Mouse (Mus musculus): ENCODE data around the gene Mrgpre. TPM values are rescaled to one million over a fixed set of nuclear protein-coding genes. Genes with fewer than 3 reads are reported as not detected.

Mrgpre gene
- polyA plus RNA-seq, 2 experiments, result 0.23 to 0.28 TPM

- Histone ChIP-seq H3K4me1 (replicated peaks; ENCODE audit: control insufficient read depth in 2 of 2, insufficient read depth in 2 of 2, low read length in 1 of 2) (peaks cover 5 to 20% of the 10 kb centered on the region in 2 experiments), H3K9ac (replicated peaks) (no peak overlapping the region), H3K27me3 (ENCODE audit: control insufficient read depth, insufficient read depth, low read length) (no peaks in the 10 kb centered on the region), H3K4me3 (ENCODE audit: insufficient read depth in 1 of 2, low read depth in 2 of 2, low read length in 2 of 2) (no peak overlapping the region), H3K4me2 (ENCODE audit: low read depth) (peak overlapping the region; percentile 80), H3K36me3 (replicated peaks; ENCODE audit: control insufficient read depth, insufficient read depth, low read depth) (no peaks in the 10 kb centered on the region), H3K9me3 (ENCODE audit: control insufficient read depth, low read length) (no peaks in the 10 kb centered on the region), H3K27ac (no peak overlapping the region)
- no peak for DNase-seq (ENCODE audit: low read depth in 3 of 3, low spot score in 3 of 3)
- WGBS (ENCODE audit: insufficient replicate concordance), result 61% methylated on average over 2 of the region's 2 CpGs
- no peak for TF ChIP-seq CTCF (IDR thresholded peaks at IDR 0.05; ENCODE audit: low read depth)
- TF ChIP-seq EP300 (IDR thresholded peaks at IDR 0.05; ENCODE audit: low read depth), result no peak
- no peak for ATAC-seq (ENCODE audit: insufficient read depth)
Observed at GRCm38 (mm10) chr7:143821241-143821640, 36.9 kb upstream of the Mrgpre start.

GRCm38 (mm10) chr7:143819201-143819600 is 34.9 kb upstream of the Mrgpre start:
- H3K4me1 ChIP-seq (replicated peaks; ENCODE audit: control insufficient read depth in 2 of 2, insufficient read depth in 2 of 2, low read length in 1 of 2), result peaks cover 5 to 20% of the 10 kb centered on the region in 2 experiments
- H3K4me2 ChIP-seq (ENCODE audit: low read depth), result no peak overlapping the region
- H3K27me3 ChIP-seq (ENCODE audit: control insufficient read depth, insufficient read depth, low read length), result no peaks in the 10 kb centered on the region
- TF ChIP-seq EP300 (IDR thresholded peaks at IDR 0.05; ENCODE audit: low read depth) (no peak), CTCF (IDR thresholded peaks at IDR 0.05; ENCODE audit: low read depth) (no peak)
- no peak for DNase-seq (ENCODE audit: low read depth in 3 of 3, low spot score in 3 of 3)
- 71% methylated on average over 4 of the region's 4 CpGs for WGBS (ENCODE audit: insufficient replicate concordance)
- H3K9ac ChIP-seq (replicated peaks), result no peak overlapping the region
- no peak for ATAC-seq (ENCODE audit: insufficient read depth)
- no peak overlapping the region for H3K27ac ChIP-seq
- H3K36me3 ChIP-seq (replicated peaks; ENCODE audit: control insufficient read depth, insufficient read depth, low read depth), result peaks cover 3% of the 10 kb centered on the region; the same call in 1 of the 2 replicates
- H3K9me3 ChIP-seq (ENCODE audit: control insufficient read depth, low read length), result no peaks in the 10 kb centered on the region
- H3K4me3 ChIP-seq (ENCODE audit: insufficient read depth in 1 of 2, low read depth in 2 of 2, low read length in 2 of 2), result no peak overlapping the region

GRCm38 (mm10) chr7:143808909-143809308 is 24.6 kb upstream of the Mrgpre start:
- no peaks in the 10 kb centered on the region for H3K27me3 ChIP-seq (ENCODE audit: control insufficient read depth, insufficient read depth, low read length)
- 48% methylated on average over 1 of the region's 1 CpGs for WGBS (ENCODE audit: insufficient replicate concordance)
- no peaks in the 10 kb centered on the region for H3K4me1 ChIP-seq (replicated peaks; ENCODE audit: control insufficient read depth in 2 of 2, insufficient read depth in 2 of 2, low read length in 1 of 2)
- H3K36me3 ChIP-seq (replicated peaks; ENCODE audit: control insufficient read depth, insufficient read depth, low read depth), result peaks cover 5% of the 10 kb centered on the region; the same call in 1 of the 2 replicates
- TF ChIP-seq CTCF (IDR thresholded peaks at IDR 0.05; ENCODE audit: low read depth), result peak; percentile 56
- TF ChIP-seq EP300 (IDR thresholded peaks at IDR 0.05; ENCODE audit: low read depth), result no peak
- H3K9me3 ChIP-seq (ENCODE audit: control insufficient read depth, low read length), result no peaks in the 10 kb centered on the region
- DNase-seq (ENCODE audit: low read depth in 3 of 3, low spot score in 3 of 3) (no peak), ATAC-seq (ENCODE audit: insufficient read depth) (no peak)
- H3K27ac ChIP-seq, result no peak overlapping the region
- H3K9ac ChIP-seq (replicated peaks), result no peak overlapping the region
- H3K4me2 ChIP-seq (ENCODE audit: low read depth), result no peak overlapping the region
- no peak overlapping the region for H3K4me3 ChIP-seq (ENCODE audit: insufficient read depth in 1 of 2, low read depth in 2 of 2, low read length in 2 of 2)

GRCm38 (mm10) chr7:143805199-143805624 is 20.9 kb upstream of the Mrgpre start:
- TF ChIP-seq EP300 (IDR thresholded peaks at IDR 0.05; ENCODE audit: low read depth), result no peak
- TF ChIP-seq CTCF (IDR thresholded peaks at IDR 0.05; ENCODE audit: low read depth), result no peak
- WGBS (ENCODE audit: insufficient replicate concordance), result 66% methylated on average over 5 of the region's 5 CpGs
- H3K9ac ChIP-seq (replicated peaks), result no peak overlapping the region
- no peaks in the 10 kb centered on the region for H3K9me3 ChIP-seq (ENCODE audit: control insufficient read depth, low read length)
- no peak overlapping the region for H3K27ac ChIP-seq
- no peak overlapping the region for H3K4me3 ChIP-seq (ENCODE audit: insufficient read depth in 1 of 2, low read depth in 2 of 2, low read length in 2 of 2)
- H3K27me3 ChIP-seq (ENCODE audit: control insufficient read depth, insufficient read depth, low read length), result no peaks in the 10 kb centered on the region
- DNase-seq (ENCODE audit: low read depth in 3 of 3, low spot score in 3 of 3) (no peak), ATAC-seq (ENCODE audit: insufficient read depth) (no peak)
- H3K4me2 ChIP-seq (ENCODE audit: low read depth), result no peak overlapping the region
- no peaks in the 10 kb centered on the region for H3K36me3 ChIP-seq (replicated peaks; ENCODE audit: control insufficient read depth, insufficient read depth, low read depth)
- no peaks in the 10 kb centered on the region for H3K4me1 ChIP-seq (replicated peaks; ENCODE audit: control insufficient read depth in 2 of 2, insufficient read depth in 2 of 2, low read length in 1 of 2)

GRCm38 (mm10) chr7:143801195-143802065 is 17.1 kb upstream of the Mrgpre start:
- Histone ChIP-seq H3K9ac (replicated peaks) (no peak overlapping the region), H3K4me1 (replicated peaks; ENCODE audit: control insufficient read depth in 2 of 2, insufficient read depth in 2 of 2, low read length in 1 of 2) (no peaks in the 10 kb centered on the region), H3K9me3 (ENCODE audit: control insufficient read depth, low read length) (no peaks in the 10 kb centered on the region), H3K27me3 (ENCODE audit: control insufficient read depth, insufficient read depth, low read length) (no peaks in the 10 kb centered on the region), H3K36me3 (replicated peaks; ENCODE audit: control insufficient read depth, insufficient read depth, low read depth) (peaks cover 2% of the 10 kb centered on the region), H3K27ac (no peak overlapping the region), H3K4me2 (ENCODE audit: low read depth) (no peak overlapping the region), H3K4me3 (ENCODE audit: insufficient read depth in 1 of 2, low read depth in 2 of 2, low read length in 2 of 2) (no peak overlapping the region)
- no peak for DNase-seq (ENCODE audit: low read depth in 3 of 3, low spot score in 3 of 3)
- ATAC-seq (ENCODE audit: insufficient read depth), result no peak
- no peak for TF ChIP-seq CTCF (IDR thresholded peaks at IDR 0.05; ENCODE audit: low read depth)
- no peak for TF ChIP-seq EP300 (IDR thresholded peaks at IDR 0.05; ENCODE audit: low read depth)
- 63% methylated on average over 8 of the region's 8 CpGs for WGBS (ENCODE audit: insufficient replicate concordance)
